Mouse (Mus musculus): ENCODE data around the gene Lactb. TPM values are rescaled to one million over a fixed set of nuclear protein-coding genes. Genes with fewer than 3 reads are reported as not detected.
"Not testable (repeated sequence)": the region's sequence is repeated elsewhere in the genome, so short reads cannot be mapped to it uniquely, and the experiment has no call there.

The Lactb gene
- polyA plus RNA-seq, 1 experiment from 2014 or later: 12.4 TPM

DNA sequence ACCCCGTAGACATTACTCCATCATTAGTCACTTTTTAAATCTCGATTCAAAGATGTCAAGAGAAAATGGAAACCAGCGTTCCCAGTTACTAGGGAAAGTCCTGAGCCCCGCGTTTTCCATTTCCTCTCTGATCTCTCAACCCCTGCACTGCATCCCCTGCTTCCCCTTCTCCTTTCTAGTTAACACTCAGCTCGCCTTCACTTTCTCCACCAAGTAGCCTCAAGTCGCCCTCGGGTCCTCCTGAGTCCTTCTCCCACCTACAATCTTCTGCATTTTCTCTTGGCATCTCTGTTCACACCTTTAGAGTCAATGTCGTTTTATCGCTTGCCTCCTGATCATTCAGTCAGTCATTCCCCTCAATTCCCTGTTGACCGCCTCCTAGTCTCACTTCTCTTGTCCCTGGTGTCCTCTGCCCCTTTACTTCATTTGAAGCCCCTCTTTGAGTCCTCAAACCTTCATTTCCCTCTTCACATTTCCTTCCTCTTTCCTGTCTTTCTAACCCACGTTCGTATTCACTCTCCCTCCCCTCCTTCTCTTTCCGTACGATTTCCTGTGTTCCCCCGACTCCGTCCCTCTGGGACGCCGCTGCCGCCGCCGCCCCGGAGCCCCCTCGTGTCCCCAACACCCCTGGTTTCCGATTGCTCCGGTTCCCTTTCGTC, 56.5 kb downstream of the Lactb start:
- H3K4me1 ChIP-seq (replicated peaks): peaks cover 47% of the 10 kb centered on the region
- peak overlapping the region; percentile 92 for H3K9ac ChIP-seq
- ATAC-seq (ENCODE audit: low FRiP score, low read depth): no peak
- H3K27ac ChIP-seq (replicated peaks): peak overlapping the region; percentile 94
- no peaks in the 10 kb centered on the region for H3K9me3 ChIP-seq
- WGBS: 2% methylated on average over 27 of the region's 27 CpGs
- H3K27me3 ChIP-seq: no peaks in the 10 kb centered on the region
- H3K36me3 ChIP-seq: no peaks in the 10 kb centered on the region
- H3K4me3 ChIP-seq: peak overlapping the region; percentile 87
- peak overlapping the region; percentile 86 for H3K4me2 ChIP-seq

DNA sequence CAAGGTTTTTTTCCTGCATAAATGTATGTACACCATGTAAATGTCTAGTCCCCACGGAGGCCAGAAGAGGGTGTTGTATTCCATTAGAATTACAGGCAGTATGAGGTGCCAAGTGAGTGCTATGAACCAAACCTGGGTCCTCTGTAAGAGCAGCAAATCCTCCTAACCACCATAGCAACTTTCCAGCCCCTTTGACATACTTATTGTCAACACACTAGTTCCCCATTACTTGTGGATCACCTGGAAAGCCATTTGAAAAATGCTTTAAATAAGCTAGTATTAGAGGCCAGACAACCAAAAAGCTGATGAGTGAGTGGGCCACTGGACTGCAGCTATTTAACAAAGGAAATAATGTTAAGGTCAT, 57.4 kb downstream of the Lactb start:
- Histone ChIP-seq H3K9ac (no peak overlapping the region), H3K9me3 (no peaks in the 10 kb centered on the region), H3K4me3 (peak overlapping the region; percentile 87)

DNA sequence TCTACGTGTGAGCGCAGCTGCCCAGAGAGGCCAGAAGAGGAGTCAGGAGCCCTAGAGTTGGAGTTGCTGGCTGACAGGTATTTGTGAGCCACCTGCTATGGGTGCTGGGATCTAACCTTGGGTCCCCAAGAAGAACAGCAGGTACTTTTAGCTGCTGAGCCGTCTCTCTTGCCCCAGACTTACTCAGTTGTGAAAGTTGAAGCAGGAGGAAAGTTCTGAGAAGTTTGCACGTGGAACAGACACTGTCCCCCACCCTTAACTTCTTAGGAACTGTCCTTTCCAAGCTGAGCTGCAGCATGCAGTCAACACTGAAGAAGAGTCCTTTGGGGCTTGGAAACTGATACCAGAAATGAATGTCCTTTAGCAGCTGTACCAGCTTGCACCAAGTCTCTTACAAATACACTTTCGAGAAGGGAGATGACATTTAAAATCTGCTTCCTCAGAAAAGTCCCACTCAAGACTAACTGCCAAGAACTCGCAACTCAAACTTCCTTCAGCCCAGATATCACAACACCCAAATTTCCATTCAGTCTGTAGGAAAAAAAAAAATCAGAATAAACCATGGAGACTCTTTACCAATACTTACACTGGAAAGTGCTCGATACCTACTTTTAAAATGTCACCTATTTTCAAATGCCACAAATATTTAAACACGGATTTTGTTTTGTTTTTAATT, 57.9 kb downstream of the Lactb start:
- H3K27ac ChIP-seq (replicated peaks): no peak overlapping the region
- WGBS: 92% methylated on average over 8 of the region's 8 CpGs
- no peak overlapping the region for H3K9ac ChIP-seq
- H3K4me3 ChIP-seq: peak overlapping the region; percentile 87; the same call in 1 of the 2 replicates
- no peaks in the 10 kb centered on the region for H3K9me3 ChIP-seq
- H3K4me1 ChIP-seq (replicated peaks): peaks cover 57% of the 10 kb centered on the region
- ATAC-seq (ENCODE audit: low FRiP score, low read depth): no peak
- peak overlapping the region; percentile 86 for H3K4me2 ChIP-seq
- H3K36me3 ChIP-seq: no peaks in the 10 kb centered on the region
- H3K27me3 ChIP-seq: no peaks in the 10 kb centered on the region

More for the DNA sequence above, 57.4 kb downstream of the Lactb start:
- Histone ChIP-seq H3K36me3 (no peaks in the 10 kb centered on the region), H3K4me2 (peak overlapping the region; percentile 86), H3K27ac (replicated peaks) (no peak overlapping the region), H3K27me3 (no peaks in the 10 kb centered on the region), H3K4me1 (replicated peaks) (peaks cover 52% of the 10 kb centered on the region)
- no peak for ATAC-seq (ENCODE audit: low FRiP score, low read depth)
- WGBS: 78% methylated on average over 1 of the region's 1 CpGs

DNA sequence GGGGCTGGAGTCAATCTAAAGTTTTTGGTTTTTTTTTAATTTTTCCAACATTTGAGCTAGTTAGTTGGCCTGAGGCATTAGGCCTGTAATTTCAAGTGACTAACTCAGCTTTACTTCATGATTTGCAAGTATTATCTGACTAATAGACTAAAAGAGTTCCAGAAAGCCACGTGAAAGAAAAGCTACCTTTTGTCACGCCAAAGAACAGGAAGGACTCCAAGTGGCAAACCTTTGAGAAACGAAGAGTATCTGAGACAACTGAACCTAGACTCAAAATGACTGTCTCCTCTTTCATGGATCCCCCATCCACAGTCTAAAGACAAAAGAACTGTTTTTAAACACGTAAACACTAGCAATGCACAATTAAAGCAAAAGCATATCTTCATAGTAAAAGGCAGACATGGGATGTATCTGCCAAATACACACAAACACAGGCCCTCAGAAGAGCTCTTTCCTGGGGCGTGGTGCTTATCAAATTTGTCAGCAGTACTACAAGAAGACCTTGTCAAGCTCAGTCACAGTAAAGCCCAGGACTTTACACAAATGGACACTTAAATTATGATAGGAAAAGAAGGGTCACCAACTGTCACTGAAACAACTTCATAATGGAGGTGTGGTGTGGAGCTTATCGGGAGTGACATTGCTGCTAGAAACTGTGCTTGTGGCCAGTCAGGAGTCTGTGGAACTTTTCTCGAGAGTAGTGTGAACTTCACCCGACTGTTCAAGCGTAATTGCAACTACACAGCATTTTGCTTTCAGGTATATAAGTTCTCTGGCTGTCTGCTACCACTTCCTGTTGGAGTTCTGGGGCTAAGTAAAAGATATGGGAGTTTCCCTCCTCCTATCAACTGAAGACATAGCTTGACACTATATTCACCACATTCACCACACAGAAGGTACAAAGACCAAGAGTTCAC, 59.2 kb downstream of the Lactb start:
- Histone ChIP-seq H3K9ac (no peak overlapping the region), H3K4me2 (no peak overlapping the region), H3K27me3 (no peaks in the 10 kb centered on the region), H3K9me3 (no peaks in the 10 kb centered on the region), H3K27ac (replicated peaks) (no peak overlapping the region), H3K4me1 (replicated peaks) (peaks cover 62% of the 10 kb centered on the region), H3K4me3 (no peak overlapping the region), H3K36me3 (no peaks in the 10 kb centered on the region)
- ATAC-seq (ENCODE audit: low FRiP score, low read depth): no peak
- WGBS: 89% methylated on average over 9 of the region's 9 CpGs

DNA sequence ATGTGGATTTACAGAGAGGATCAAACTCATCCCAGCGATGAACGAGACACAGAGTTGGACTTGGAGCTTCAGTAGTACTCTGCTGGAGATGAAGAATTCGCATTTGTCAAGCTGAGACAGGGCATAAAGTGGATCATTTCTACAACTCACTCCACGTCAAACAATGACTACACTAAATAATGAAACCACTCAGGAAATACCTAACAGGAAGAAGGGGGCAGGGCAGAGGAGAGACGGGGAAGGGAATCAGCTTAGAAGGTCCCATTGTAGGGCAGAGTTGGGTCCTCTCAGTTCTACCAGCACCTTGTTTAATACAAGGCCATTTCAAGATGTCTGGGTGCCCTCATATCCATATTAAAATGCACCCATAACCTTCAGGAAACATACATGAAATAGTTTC, 59.9 kb downstream of the Lactb start:
- WGBS: 82% methylated on average over 5 of the region's 5 CpGs
- H3K4me1 ChIP-seq (replicated peaks): peaks cover 56% of the 10 kb centered on the region
- no peak overlapping the region for H3K9ac ChIP-seq
- H3K27ac ChIP-seq (replicated peaks): no peak overlapping the region
- H3K4me3 ChIP-seq: no peak overlapping the region
- no peak overlapping the region for H3K4me2 ChIP-seq
- H3K27me3 ChIP-seq: no peaks in the 10 kb centered on the region
- no peak for ATAC-seq (ENCODE audit: low FRiP score, low read depth)
- H3K9me3 ChIP-seq: no peaks in the 10 kb centered on the region
- no peaks in the 10 kb centered on the region for H3K36me3 ChIP-seq

DNA sequence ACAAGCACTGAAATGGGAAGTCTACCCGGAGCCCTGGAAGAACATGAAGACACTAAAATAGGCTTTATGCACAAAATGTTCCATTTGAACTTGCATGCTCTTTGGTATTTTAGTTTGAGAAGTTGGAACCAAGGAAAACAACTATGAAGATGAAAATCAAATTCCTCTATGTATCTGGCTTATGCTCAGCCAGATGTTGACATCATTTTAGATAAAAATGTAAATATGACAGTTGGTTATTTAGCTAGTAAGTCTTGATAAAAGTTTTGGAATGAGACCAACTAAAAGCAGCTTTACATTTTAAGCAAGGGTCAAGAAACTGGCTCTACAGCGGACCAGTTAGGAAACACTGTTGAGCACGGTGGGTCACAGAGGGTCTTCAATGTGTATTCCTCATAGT, 60.7 kb downstream of the Lactb start:
- no peak for ATAC-seq (ENCODE audit: low FRiP score, low read depth)
- WGBS: 95% methylated on average over 3 of the region's 3 CpGs
- peaks cover 56% of the 10 kb centered on the region for H3K4me1 ChIP-seq (replicated peaks)
- no peak overlapping the region for H3K27ac ChIP-seq (replicated peaks)
- H3K4me3 ChIP-seq: no peak overlapping the region
- H3K9me3 ChIP-seq: no peaks in the 10 kb centered on the region
- H3K27me3 ChIP-seq: no peaks in the 10 kb centered on the region
- H3K9ac ChIP-seq: no peak overlapping the region
- H3K4me2 ChIP-seq: no peak overlapping the region
- no peaks in the 10 kb centered on the region for H3K36me3 ChIP-seq

DNA sequence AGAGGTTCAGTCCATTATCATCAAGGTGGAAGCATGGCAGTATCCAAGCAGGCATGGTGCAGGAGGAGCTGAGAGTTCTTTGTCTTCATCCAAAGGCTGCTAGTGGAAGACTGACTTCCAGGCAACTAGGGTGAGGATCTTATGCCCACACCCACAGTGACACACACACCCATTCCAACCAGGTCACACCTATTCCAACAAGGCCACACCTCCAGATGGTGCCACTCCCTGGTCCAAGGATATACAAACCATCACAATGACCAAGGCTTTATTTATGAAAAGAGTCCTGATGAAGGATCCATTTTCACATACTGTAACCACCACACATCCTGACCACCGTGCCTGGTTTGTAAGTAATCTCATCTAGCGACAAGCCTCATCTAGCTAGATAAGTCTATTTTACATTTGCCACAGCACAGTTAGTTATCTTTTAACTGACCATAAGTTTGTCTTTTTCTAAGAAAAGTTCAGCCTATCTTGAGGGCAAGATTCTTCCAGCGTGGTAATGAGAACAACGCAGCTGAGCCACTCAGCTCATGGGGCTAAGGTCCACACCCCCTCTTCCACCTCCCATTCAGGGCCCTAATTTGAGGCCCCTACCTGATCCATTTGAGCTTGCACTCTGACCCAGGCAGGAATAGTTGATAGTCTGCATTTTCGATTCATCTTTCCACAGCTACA, 61.9 kb downstream of the Lactb start:
- not testable (repeated sequence) for ATAC-seq (ENCODE audit: low FRiP score, low read depth)

DNA sequence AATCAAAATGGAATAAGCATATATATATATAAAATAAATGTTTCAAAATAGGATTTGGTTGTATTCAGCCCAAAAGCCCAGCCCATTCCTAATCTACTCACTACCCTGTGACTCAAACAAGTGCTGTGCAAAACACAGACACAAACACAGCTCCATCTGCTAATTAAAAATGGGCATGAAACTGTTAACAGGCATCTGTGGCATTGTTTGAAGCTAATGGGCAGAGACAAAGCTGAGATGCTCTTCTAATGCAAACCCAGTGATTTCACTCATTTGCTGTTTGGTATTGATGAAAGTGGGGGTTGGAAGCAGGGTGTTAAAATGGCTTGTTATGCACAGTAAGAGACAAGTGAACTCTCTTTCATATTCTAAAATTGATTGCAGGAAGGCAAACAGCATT, 63.0 kb downstream of the Lactb start:
- no peaks in the 10 kb centered on the region for H3K27me3 ChIP-seq
- no peaks in the 10 kb centered on the region for H3K36me3 ChIP-seq
- H3K4me1 ChIP-seq (replicated peaks): peaks cover 41% of the 10 kb centered on the region
- peak overlapping the region; percentile 62; the same call in 1 of the 2 replicates for H3K27ac ChIP-seq (replicated peaks)
- no peak for ATAC-seq (ENCODE audit: low FRiP score, low read depth)
- no peak overlapping the region for H3K4me3 ChIP-seq
- H3K4me2 ChIP-seq: no peak overlapping the region
- no peak overlapping the region for H3K9ac ChIP-seq
- no peaks in the 10 kb centered on the region for H3K9me3 ChIP-seq

More for the DNA sequence above, 61.9 kb downstream of the Lactb start:
- not testable (repeated sequence) for H3K4me3 ChIP-seq, H3K9me3 ChIP-seq, H3K4me2 ChIP-seq, H3K9ac ChIP-seq, H3K36me3 ChIP-seq, H3K27me3 ChIP-seq
- H3K27ac ChIP-seq (replicated peaks): 0 out of 2 replicates have a peak overlapping the region, but pooled peaks have one; percentile 62
- H3K4me1 ChIP-seq (replicated peaks): peaks cover 51% of the 10 kb centered on the region
- 90% methylated on average over 5 of the region's 5 CpGs for WGBS

DNA sequence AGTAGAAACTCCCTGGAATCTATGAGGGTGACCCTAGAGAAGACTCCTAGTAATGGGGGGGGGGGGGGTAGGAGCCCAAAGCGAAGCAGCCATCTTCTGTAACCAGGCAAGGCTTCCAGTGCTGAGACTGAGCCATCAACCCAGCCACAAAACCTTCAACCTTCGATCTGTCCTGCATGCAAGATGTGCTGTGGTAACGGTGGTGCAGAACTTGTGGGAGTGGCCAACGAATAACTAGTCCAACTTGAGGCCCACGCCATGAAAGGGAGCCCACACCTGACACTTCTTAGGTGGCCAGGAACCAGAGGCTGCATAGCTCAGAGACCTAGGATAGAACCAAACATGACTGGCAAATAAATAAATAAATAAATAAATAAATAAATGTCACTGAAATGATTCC, 64.6 kb downstream of the Lactb start:
- WGBS: 91% methylated on average over 5 of the region's 5 CpGs
- peaks cover 47% of the 10 kb centered on the region for H3K4me1 ChIP-seq (replicated peaks)

DNA sequence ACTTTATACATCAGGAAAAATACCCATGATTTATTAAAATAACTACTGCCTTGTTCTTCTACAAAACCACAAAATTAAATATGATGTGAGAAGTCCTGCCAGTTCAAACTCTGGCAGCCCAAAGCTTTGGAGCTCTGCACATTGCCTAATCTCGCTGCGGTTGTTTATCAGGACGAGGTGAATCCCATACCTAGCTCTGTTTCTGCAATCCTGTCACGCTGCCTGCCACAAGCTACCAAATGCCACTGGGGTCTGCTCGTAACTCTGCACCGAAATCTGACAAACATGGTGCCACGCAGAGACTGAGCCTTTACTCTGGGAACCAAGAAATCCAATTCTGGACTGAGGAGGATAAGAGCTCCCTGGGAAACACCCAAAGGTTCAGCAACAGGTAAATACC, 65.4 kb downstream of the Lactb start:
- no peak overlapping the region for H3K4me2 ChIP-seq
- no peaks in the 10 kb centered on the region for H3K36me3 ChIP-seq
- no peak for ATAC-seq (ENCODE audit: low FRiP score, low read depth)
- H3K27ac ChIP-seq (replicated peaks): no peak overlapping the region
- H3K9me3 ChIP-seq: no peaks in the 10 kb centered on the region
- H3K4me1 ChIP-seq (replicated peaks): peaks cover 41% of the 10 kb centered on the region
- no peak overlapping the region for H3K9ac ChIP-seq
- no peaks in the 10 kb centered on the region for H3K27me3 ChIP-seq
- H3K4me3 ChIP-seq: no peak overlapping the region
- WGBS: 87% methylated on average over 7 of the region's 7 CpGs

More for the DNA sequence above, 64.6 kb downstream of the Lactb start:
- Histone ChIP-seq H3K9ac (no peak overlapping the region), H3K9me3 (no peaks in the 10 kb centered on the region), H3K27me3 (no peaks in the 10 kb centered on the region), H3K36me3 (no peaks in the 10 kb centered on the region), H3K4me2 (no peak overlapping the region), H3K4me3 (no peak overlapping the region), H3K27ac (replicated peaks) (no peak overlapping the region)
- ATAC-seq (ENCODE audit: low FRiP score, low read depth): no peak

DNA sequence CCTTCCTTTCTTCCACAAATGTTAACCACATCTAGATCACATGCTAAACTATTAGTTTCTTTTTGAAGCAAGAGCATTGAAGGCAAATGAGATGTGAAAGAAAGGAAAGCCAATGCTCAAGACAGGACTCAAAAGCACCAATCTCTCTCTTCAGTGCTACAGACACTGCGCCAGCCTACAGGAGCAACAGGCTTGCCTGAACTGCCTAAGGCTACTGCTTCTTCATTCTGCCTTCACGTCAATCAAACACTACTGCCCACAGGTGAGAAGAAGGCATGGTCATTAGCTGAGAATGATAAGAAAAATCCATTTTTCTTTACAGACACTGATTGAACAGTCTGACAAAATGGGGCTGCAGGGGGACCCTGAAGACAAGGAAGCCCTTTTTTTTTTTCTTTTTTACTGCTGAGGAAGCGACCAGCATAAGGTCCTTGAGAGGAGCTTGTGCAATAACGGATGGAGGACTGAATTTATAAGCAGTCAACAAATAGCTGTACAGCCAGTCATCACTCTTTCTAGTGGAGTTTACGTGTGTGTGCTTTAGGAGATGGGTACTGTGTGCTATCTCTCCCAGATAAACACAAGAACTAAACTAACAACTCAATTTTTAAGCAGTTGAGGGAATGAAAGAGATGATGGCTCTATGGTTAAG, 67.4 kb downstream of the Lactb start:
- H3K27me3 ChIP-seq: no peaks in the 10 kb centered on the region
- H3K4me1 ChIP-seq (replicated peaks): peaks cover 31% of the 10 kb centered on the region
- no peaks in the 10 kb centered on the region for H3K36me3 ChIP-seq
- H3K9me3 ChIP-seq: no peaks in the 10 kb centered on the region
- H3K9ac ChIP-seq: no peak overlapping the region
- no peak for ATAC-seq (ENCODE audit: low FRiP score, low read depth)
- no peak overlapping the region for H3K27ac ChIP-seq (replicated peaks)
- no peak overlapping the region for H3K4me3 ChIP-seq
- no peak overlapping the region for H3K4me2 ChIP-seq
- WGBS: 87% methylated on average over 5 of the region's 5 CpGs

Data from hindbrain, embryonic 15.5 days (tissue).